Mouse (Mus musculus) ES-Bruce4 (cell line): ENCODE measurements around the gene Nmt2. TPM values are rescaled to one million over a fixed set of nuclear protein-coding genes. Genes with fewer than 3 reads are reported as not detected.

Source experiments
- H3K27ac ChIP-seq: 2 replicates; pipeline ENCODE4 v1.5.1; 2012; ENCODE audit warnings: low read length, inconsistent platforms; ENCODE audit not compliant: insufficient read depth
- H3K27me3 ChIP-seq: 2 replicates; pipeline ENCODE4 v1.6.1; 2012; ENCODE audit warnings: mild to moderate bottlenecking, low read length, inconsistent platforms; ENCODE audit not compliant: control insufficient read depth, poor library complexity, insufficient read depth, severe bottlenecking
- H3K36me3 ChIP-seq: 2 replicates; pipeline ENCODE4 v1.6.1; 2012; ENCODE audit warnings: inconsistent platforms, mild to moderate bottlenecking, low read length, moderate library complexity; ENCODE audit not compliant: control insufficient read depth, poor library complexity, insufficient read depth, severe bottlenecking
- H3K4me1 ChIP-seq: one replicate; pipeline ENCODE4 v1.8.1; 2011; ENCODE audit warnings: low read length; ENCODE audit not compliant: control insufficient read depth, insufficient read depth
- H3K4me3 ChIP-seq: 2 replicates; pipeline ENCODE4 v1.5.1; 2011; ENCODE audit warnings: low read depth, mild to moderate bottlenecking, low read length
- H3K9ac ChIP-seq: 2 replicates; pipeline ENCODE4 v1.6.1; 2012; ENCODE audit warnings: low read depth, mild to moderate bottlenecking, inconsistent platforms; ENCODE audit not compliant: poor library complexity, severe bottlenecking
- H3K9me3 ChIP-seq: replicated peaks from 2 replicates; pipeline ENCODE4 v1.6.1; 2012; ENCODE audit warnings: mild to moderate bottlenecking, low read length, inconsistent platforms; ENCODE audit not compliant: control insufficient read depth, poor library complexity, insufficient read depth, severe bottlenecking
- CTCF ChIP-seq: IDR thresholded peaks from one replicate; pipeline ENCODE4 v1.8.1; 2011; ENCODE audit warnings: low read depth, low read length
- EP300 ChIP-seq: IDR thresholded peaks from 2 replicates; pipeline ENCODE4 v1.6.1; 2011; ENCODE audit warnings: low read depth, low read length; ENCODE audit not compliant: insufficient read depth
- POLR2A ChIP-seq: IDR thresholded peaks from one replicate; pipeline ENCODE4 v1.8.1; 2011; ENCODE audit warnings: low read length; ENCODE audit not compliant: insufficient read depth
- polyA plus RNA-seq: library from polyadenylated mRNA; stranded (reverse); fragments of >200 nt; gene quantifications from 2 replicates; pipeline ENCODE4 v1.2.4, GENCODE M21; 2011; ENCODE audit warnings: low read depth; ENCODE audit not compliant: missing spikeins, insufficient read depth, insufficient read length

The Nmt2 gene
- polyA plus RNA-seq, 1 experiment = 119 TPM

GRCm38 (mm10) chr2:3273349-3273748, 10.7 kb upstream of the Nmt2 start:
- no peaks in the 10 kb centered on the region for H3K36me3 ChIP-seq
- no peaks in the 10 kb centered on the region; the same call in 1 of the 2 replicates for H3K27me3 ChIP-seq
- H3K9me3 ChIP-seq = no peaks in the 10 kb centered on the region
- no peak overlapping the region for H3K4me3 ChIP-seq
- H3K9ac ChIP-seq = no peak overlapping the region
- no peaks in the 10 kb centered on the region for H3K4me1 ChIP-seq
- no peak overlapping the region for H3K27ac ChIP-seq
- no peak for TF ChIP-seq EP300
- no peak for TF ChIP-seq POLR2A
- no peak for TF ChIP-seq CTCF

DNA sequence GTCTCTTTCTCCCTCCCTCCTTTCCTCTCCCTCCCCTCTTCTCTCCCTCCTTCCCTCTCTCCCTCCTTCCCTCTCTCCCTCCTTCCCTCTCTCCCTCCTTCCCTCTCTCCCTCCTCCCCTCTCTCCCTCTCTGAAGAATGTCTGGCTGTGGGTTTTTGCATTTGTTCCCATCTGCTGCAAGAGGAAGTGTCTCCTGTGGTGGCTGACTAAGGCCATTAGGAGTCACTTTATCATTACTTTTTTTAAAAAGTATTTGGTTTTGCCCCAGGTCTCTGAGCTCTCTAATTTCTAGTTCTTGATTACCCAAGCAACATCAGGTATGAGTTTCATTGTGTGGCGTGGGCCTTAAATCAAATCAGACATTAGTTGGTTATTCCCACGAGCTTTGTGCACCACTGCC, 7.9 kb upstream of the Nmt2 start:
- Histone ChIP-seq H3K27ac (no peak overlapping the region), H3K4me3 (no peak overlapping the region), H3K9me3 (no peaks in the 10 kb centered on the region), H3K4me1 (no peaks in the 10 kb centered on the region), H3K36me3 (no peaks in the 10 kb centered on the region), H3K27me3 (no peaks in the 10 kb centered on the region), H3K9ac (no peak overlapping the region)
- TF ChIP-seq EP300 (no peak), POLR2A (no peak), CTCF (no peak)

DNA sequence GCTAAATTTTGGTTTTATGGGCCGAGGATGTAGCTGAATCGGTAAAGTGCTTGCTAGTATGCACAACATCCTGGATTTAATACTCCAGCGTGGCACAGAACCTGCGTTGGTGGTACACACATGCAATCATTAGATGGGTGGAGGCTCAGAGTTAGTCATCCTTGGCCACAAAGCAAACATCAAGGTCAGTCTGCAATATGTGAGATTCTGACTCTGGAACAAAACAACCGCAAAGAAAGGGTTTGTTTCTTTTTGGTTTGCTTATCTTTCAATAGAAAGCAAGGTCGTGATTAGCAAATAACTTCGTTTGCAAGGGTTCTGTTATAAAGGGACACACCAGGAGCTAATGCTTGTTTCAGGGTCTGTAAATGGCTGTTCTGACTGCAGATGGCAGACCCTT, 6.5 kb upstream of the Nmt2 start:
- no peaks in the 10 kb centered on the region for H3K27me3 ChIP-seq
- no peaks in the 10 kb centered on the region for H3K36me3 ChIP-seq
- no peak overlapping the region for H3K4me3 ChIP-seq
- TF ChIP-seq EP300 (no peak), POLR2A (no peak)
- H3K4me1 ChIP-seq = no peaks in the 10 kb centered on the region
- H3K9ac ChIP-seq = no peak overlapping the region
- H3K27ac ChIP-seq = no peak overlapping the region
- no peaks in the 10 kb centered on the region for H3K9me3 ChIP-seq

GRCm38 (mm10) chr2:3281311-3281710, 2.7 kb upstream of the Nmt2 start:
- Histone ChIP-seq H3K9ac (no peak overlapping the region), H3K4me3 (no peak overlapping the region), H3K27ac (no peak overlapping the region), H3K9me3 (no peaks in the 10 kb centered on the region), H3K36me3 (no peaks in the 10 kb centered on the region), H3K4me1 (no peaks in the 10 kb centered on the region), H3K27me3 (no peaks in the 10 kb centered on the region)
- no peak for TF ChIP-seq POLR2A
- TF ChIP-seq EP300 = no peak
- no peak for TF ChIP-seq CTCF

GRCm38 (mm10) chr2:3282866-3283601, 978 bp upstream of the Nmt2 start:
- Histone ChIP-seq H3K4me3 (peak overlapping the region; percentile 50), H3K9ac (peak overlapping the region; percentile 10), H3K9me3 (no peaks in the 10 kb centered on the region), H3K36me3 (no peaks in the 10 kb centered on the region), H3K27me3 (no peaks in the 10 kb centered on the region), H3K27ac (peak overlapping the region; percentile 66), H3K4me1 (no peaks in the 10 kb centered on the region)
- no peak for TF ChIP-seq POLR2A

DNA sequence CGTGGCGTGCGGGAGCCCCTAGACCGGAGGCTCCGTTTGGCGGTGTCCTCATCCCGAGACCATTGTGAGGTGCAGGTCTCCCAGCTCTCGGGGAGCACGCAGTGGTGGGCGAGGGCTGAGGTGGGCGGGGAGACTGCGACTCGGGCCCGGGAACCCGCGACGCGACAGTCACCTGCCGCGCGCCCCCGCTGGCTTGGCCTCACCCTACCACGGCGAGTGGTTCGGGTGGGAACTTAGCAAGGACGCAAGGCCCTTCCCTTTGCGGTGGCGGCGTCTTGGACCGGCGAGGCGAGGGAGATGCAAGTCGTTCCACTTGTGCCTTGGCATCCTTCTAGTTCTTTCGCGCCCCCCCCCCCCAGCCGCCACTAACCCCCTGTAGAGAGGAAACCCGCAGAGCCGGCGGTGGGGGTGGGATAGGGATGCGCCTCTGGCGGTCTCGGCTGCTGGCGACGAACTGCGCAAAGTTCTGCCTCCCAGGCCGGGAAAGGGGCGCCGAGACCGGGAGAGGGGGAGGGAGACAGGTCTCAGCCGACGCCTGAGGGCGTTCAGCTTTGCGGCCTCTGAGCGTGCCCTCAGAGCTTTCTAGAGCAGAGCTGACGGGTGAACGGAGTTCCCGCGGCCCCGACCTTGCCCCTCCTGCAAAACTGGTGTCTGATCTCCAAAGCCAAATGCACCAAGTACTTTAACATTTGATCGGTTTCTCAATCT, 615 bp downstream of the Nmt2 start:
- H3K9ac ChIP-seq = peak overlapping the region; percentile 86
- no peaks in the 10 kb centered on the region for H3K36me3 ChIP-seq
- TF ChIP-seq CTCF (no peak), POLR2A (no peak), EP300 (no peak)
- H3K4me3 ChIP-seq = peak overlapping the region; percentile 94
- no peak overlapping the region; the same call in 1 of the 2 replicates for H3K27ac ChIP-seq
- no peaks in the 10 kb centered on the region for H3K27me3 ChIP-seq
- no peaks in the 10 kb centered on the region for H3K9me3 ChIP-seq
- no peaks in the 10 kb centered on the region for H3K4me1 ChIP-seq
